Mouse (Mus musculus): ENCODE measurements around the gene Pan3. TPM values are rescaled to one million over a fixed set of nuclear protein-coding genes. Genes with fewer than 3 reads are reported as not detected.

The Pan3 gene
- total RNA-seq, 1 experiment = 57.3 TPM

DNA sequence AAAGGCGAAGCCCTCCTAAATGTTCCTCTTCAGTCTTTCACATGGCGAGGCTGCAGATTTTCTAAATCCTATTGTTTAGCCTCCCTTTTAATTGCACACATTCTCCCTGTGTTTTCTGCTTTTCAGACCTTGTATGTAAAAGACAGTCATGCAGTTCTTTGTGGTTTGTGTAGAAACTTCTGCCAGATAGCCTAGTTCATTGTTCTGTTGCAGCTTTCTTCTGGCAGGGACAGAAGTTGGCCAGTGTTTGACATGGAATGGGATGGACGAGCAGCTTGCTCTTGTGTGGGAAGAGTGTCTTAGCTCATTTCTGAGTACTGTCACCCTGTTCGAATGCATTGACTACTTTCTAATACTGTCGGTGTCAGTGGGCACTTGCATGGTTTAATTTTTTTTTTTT, 6.5 kb downstream of the Pan3 start:
- in situ Hi-C loops (cut with MboI; ENCODE audit: low sequenced_read_pairs in 2 of 2, unreplicated experiment in 2 of 2) = no loop called here
- H3K9ac ChIP-seq (ENCODE audit: insufficient read depth, low read depth, low read length, poor library complexity, severe bottlenecking) = no peak overlapping the region
- H3K4me1 ChIP-seq (ENCODE audit: control insufficient read depth in 2 of 2, insufficient read depth in 2 of 2, low read length in 2 of 2, poor library complexity in 1 of 2) = peaks cover 0 to 11% of the 10 kb centered on the region in 2 experiments; a peak in 3 of 4 replicates
- H3K27ac ChIP-seq (ENCODE audit: insufficient read depth, low read depth, low read length, poor library complexity, severe bottlenecking) = no peak overlapping the region
- H3K4me3 ChIP-seq (ENCODE audit: insufficient read depth in 1 of 2, low read depth in 1 of 2, low read length in 2 of 2, poor library complexity in 1 of 2, severe bottlenecking in 1 of 2) = no peak overlapping the region
- TF ChIP-seq ZC3H11A (IDR thresholded peaks at IDR 0.05; ENCODE audit: borderline replicate concordance, low read depth, low read length) (no peak), CHD2 (IDR thresholded peaks at IDR 0.05; ENCODE audit: low read depth, low read length) (no peak), HCFC1 (IDR thresholded peaks at IDR 0.05; ENCODE audit: borderline replicate concordance, insufficient read depth, low read length) (no peak), MAFK (IDR thresholded peaks at IDR 0.05; ENCODE audit: insufficient read depth, low read depth, low read length) (no peak), ZNF384 (IDR thresholded peaks at IDR 0.05; ENCODE audit: low read depth, low read length) (no peak)
- DNase-seq (ENCODE audit: low read depth, low spot score) = no peak
- peaks cover 2% of the 10 kb centered on the region; the same call in 1 of the 2 replicates for H3K36me3 ChIP-seq (ENCODE audit: control insufficient read depth, insufficient read depth, low read length, poor library complexity, severe bottlenecking)
- H3K9me3 ChIP-seq (ENCODE audit: control insufficient read depth, insufficient read depth, low read depth, low read length) = no peaks in the 10 kb centered on the region

DNA sequence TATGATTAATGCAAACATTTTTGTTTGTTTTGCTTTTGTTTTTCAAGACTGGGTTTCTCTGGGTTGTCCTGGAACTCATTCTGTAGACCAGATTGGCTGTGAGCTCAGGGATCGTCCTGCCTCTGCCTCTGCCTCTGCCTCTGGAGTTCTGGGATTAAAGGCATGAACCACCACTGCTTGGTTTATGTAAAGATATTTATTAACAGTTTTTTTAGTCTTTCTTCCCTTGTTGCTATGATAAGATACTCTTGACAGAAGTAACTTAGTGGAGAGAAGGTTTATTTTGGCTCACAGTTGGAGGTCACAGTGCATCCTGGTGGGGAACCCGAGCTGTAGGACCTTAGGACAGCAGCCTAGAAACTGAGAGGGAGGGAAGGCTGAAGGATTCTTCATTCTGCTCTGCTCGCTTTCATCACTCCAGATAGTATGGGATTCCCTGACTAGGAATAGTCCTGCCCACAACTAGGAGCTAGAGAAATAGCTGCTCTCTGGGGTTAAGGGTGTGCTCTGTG, 11.1 kb downstream of the Pan3 start:
- Histone ChIP-seq H3K27ac (ENCODE audit: insufficient read depth, low read depth, low read length, poor library complexity, severe bottlenecking) (no peak overlapping the region), H3K9me3 (ENCODE audit: control insufficient read depth, insufficient read depth, low read depth, low read length) (no peaks in the 10 kb centered on the region), H3K4me1 (ENCODE audit: control insufficient read depth in 2 of 2, insufficient read depth in 2 of 2, low read length in 2 of 2, poor library complexity in 1 of 2) (peaks cover 3 to 17% of the 10 kb centered on the region in 2 experiments), H3K4me3 (ENCODE audit: insufficient read depth in 1 of 2, low read depth in 1 of 2, low read length in 2 of 2, poor library complexity in 1 of 2, severe bottlenecking in 1 of 2) (no peak overlapping the region), H3K36me3 (ENCODE audit: control insufficient read depth, insufficient read depth, low read length, poor library complexity, severe bottlenecking) (no peaks in the 10 kb centered on the region), H3K9ac (ENCODE audit: insufficient read depth, low read depth, low read length, poor library complexity, severe bottlenecking) (no peak overlapping the region)
- no peak for DNase-seq (ENCODE audit: low read depth, low spot score)
- in situ Hi-C loops (cut with MboI; ENCODE audit: low sequenced_read_pairs in 2 of 2, unreplicated experiment in 2 of 2) = no loop called here
- TF ChIP-seq ZNF384 (IDR thresholded peaks at IDR 0.05; ENCODE audit: low read depth, low read length) (no peak), HCFC1 (IDR thresholded peaks at IDR 0.05; ENCODE audit: borderline replicate concordance, insufficient read depth, low read length) (no peak), ZC3H11A (IDR thresholded peaks at IDR 0.05; ENCODE audit: borderline replicate concordance, low read depth, low read length) (no peak)

DNA sequence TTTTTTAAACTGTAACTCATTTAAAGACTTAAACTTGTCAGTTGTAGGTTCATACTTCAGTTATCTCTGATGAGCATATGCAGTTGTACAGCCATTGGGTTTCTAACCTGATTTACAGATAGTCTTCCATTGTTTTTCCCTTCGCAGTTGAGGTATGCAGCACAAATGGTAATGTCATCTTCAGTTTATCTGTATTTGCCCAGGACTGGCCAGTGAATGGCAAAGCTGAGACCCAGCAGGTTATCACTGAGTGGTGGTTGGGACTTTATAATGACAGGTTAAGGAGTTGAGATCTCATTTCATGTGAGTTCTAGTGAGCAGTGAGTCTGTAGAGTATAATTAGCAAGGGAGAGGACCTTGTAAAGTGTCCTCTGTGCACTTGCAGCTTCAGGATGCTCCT, 12.0 kb downstream of the Pan3 start:
- in situ Hi-C loops (cut with MboI; ENCODE audit: low sequenced_read_pairs in 2 of 2, unreplicated experiment in 2 of 2) = no loop called here

DNA sequence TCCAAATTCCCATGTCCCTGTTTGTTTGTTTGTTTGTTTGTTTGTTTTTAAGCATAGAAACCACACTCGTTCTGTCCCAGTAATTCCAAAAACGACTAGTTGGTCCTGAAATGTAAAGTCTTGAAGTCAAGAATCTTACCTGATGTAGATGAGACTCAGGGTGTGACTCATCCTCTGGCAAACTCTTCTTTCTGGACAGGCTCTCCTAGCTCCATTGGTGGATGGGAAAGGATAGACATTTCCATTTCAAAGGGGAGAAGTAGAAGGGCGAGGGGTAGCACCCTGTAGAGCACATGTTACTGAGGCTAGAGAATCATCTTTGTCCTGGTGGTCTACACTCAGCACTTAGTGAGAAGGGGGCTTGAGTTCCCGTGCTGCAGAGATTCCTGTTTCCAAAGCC, 12.8 kb downstream of the Pan3 start:
- in situ Hi-C loops (cut with MboI; ENCODE audit: low sequenced_read_pairs in 2 of 2, unreplicated experiment in 2 of 2) = no loop called here
- Histone ChIP-seq H3K9me3 (ENCODE audit: control insufficient read depth, insufficient read depth, low read depth, low read length) (no peaks in the 10 kb centered on the region), H3K4me3 (ENCODE audit: insufficient read depth in 1 of 2, low read depth in 1 of 2, low read length in 2 of 2, poor library complexity in 1 of 2, severe bottlenecking in 1 of 2) (no peak overlapping the region)

More for the DNA sequence above, 12.0 kb downstream of the Pan3 start:
- Histone ChIP-seq H3K36me3 (ENCODE audit: control insufficient read depth, insufficient read depth, low read length, poor library complexity, severe bottlenecking) (no peaks in the 10 kb centered on the region), H3K4me3 (ENCODE audit: insufficient read depth in 1 of 2, low read depth in 1 of 2, low read length in 2 of 2, poor library complexity in 1 of 2, severe bottlenecking in 1 of 2) (no peak overlapping the region), H3K27ac (ENCODE audit: insufficient read depth, low read depth, low read length, poor library complexity, severe bottlenecking) (no peak overlapping the region), H3K9me3 (ENCODE audit: control insufficient read depth, insufficient read depth, low read depth, low read length) (no peaks in the 10 kb centered on the region), H3K9ac (ENCODE audit: insufficient read depth, low read depth, low read length, poor library complexity, severe bottlenecking) (no peak overlapping the region), H3K4me1 (ENCODE audit: control insufficient read depth in 2 of 2, insufficient read depth in 2 of 2, low read length in 2 of 2, poor library complexity in 1 of 2) (peaks cover 3 to 17% of the 10 kb centered on the region in 2 experiments)
- no peak for TF ChIP-seq MAFK (IDR thresholded peaks at IDR 0.05; ENCODE audit: insufficient read depth, low read depth, low read length)
- TF ChIP-seq ZC3H11A (IDR thresholded peaks at IDR 0.05; ENCODE audit: borderline replicate concordance, low read depth, low read length) = no peak
- no peak for TF ChIP-seq CHD2 (IDR thresholded peaks at IDR 0.05; ENCODE audit: low read depth, low read length)
- no peak for TF ChIP-seq HCFC1 (IDR thresholded peaks at IDR 0.05; ENCODE audit: borderline replicate concordance, insufficient read depth, low read length)
- TF ChIP-seq ZNF384 (IDR thresholded peaks at IDR 0.05; ENCODE audit: low read depth, low read length) = no peak
- no peak for DNase-seq (ENCODE audit: low read depth, low spot score)

DNA sequence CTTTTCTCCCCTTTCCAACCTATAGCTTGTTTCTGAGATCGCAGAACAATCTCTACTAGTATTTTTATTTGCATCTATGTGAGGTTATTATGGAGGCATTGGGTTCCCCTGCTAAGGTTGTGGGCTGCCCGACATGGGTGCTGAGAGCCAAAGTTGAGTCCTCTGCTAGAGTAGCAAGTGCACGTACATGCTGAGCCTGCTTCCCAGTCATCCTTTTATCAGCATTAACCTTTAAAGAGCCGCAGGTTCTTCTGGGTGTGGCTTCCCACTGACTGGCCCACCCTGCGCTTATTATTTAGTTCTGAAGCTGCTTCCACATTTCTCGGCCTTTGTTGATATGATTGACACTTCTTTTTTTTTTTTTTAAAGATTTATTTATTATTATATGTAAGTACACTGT, 14.3 kb downstream of the Pan3 start:
- Histone ChIP-seq H3K9ac (ENCODE audit: insufficient read depth, low read depth, low read length, poor library complexity, severe bottlenecking) (no peak overlapping the region), H3K9me3 (ENCODE audit: control insufficient read depth, insufficient read depth, low read depth, low read length) (no peaks in the 10 kb centered on the region), H3K4me1 (ENCODE audit: control insufficient read depth in 2 of 2, insufficient read depth in 2 of 2, low read length in 2 of 2, poor library complexity in 1 of 2) (peaks cover 3 to 16% of the 10 kb centered on the region in 2 experiments), H3K36me3 (ENCODE audit: control insufficient read depth, insufficient read depth, low read length, poor library complexity, severe bottlenecking) (no peaks in the 10 kb centered on the region), H3K27ac (ENCODE audit: insufficient read depth, low read depth, low read length, poor library complexity, severe bottlenecking) (no peak overlapping the region), H3K4me3 (ENCODE audit: insufficient read depth in 1 of 2, low read depth in 1 of 2, low read length in 2 of 2, poor library complexity in 1 of 2, severe bottlenecking in 1 of 2) (no peak overlapping the region)
- TF ChIP-seq MAFK (IDR thresholded peaks at IDR 0.05; ENCODE audit: insufficient read depth, low read depth, low read length) = no peak
- TF ChIP-seq ZNF384 (IDR thresholded peaks at IDR 0.05; ENCODE audit: low read depth, low read length) = no peak
- no peak for TF ChIP-seq HCFC1 (IDR thresholded peaks at IDR 0.05; ENCODE audit: borderline replicate concordance, insufficient read depth, low read length)
- TF ChIP-seq CHD2 (IDR thresholded peaks at IDR 0.05; ENCODE audit: low read depth, low read length) = no peak
- TF ChIP-seq ZC3H11A (IDR thresholded peaks at IDR 0.05; ENCODE audit: borderline replicate concordance, low read depth, low read length) = no peak
- no peak for DNase-seq (ENCODE audit: low read depth, low spot score)
- in situ Hi-C loops (cut with MboI; ENCODE audit: low sequenced_read_pairs in 2 of 2, unreplicated experiment in 2 of 2) = no loop called here

More for the DNA sequence above, 12.8 kb downstream of the Pan3 start:
- Histone ChIP-seq H3K27ac (ENCODE audit: insufficient read depth, low read depth, low read length, poor library complexity, severe bottlenecking) (no peak overlapping the region), H3K36me3 (ENCODE audit: control insufficient read depth, insufficient read depth, low read length, poor library complexity, severe bottlenecking) (no peaks in the 10 kb centered on the region), H3K4me1 (ENCODE audit: control insufficient read depth in 2 of 2, insufficient read depth in 2 of 2, low read length in 2 of 2, poor library complexity in 1 of 2) (peaks cover 3 to 17% of the 10 kb centered on the region in 2 experiments), H3K9ac (ENCODE audit: insufficient read depth, low read depth, low read length, poor library complexity, severe bottlenecking) (no peak overlapping the region)
- DNase-seq (ENCODE audit: low read depth, low spot score) = no peak
- TF ChIP-seq MAFK (IDR thresholded peaks at IDR 0.05; ENCODE audit: insufficient read depth, low read depth, low read length) (no peak), ZNF384 (IDR thresholded peaks at IDR 0.05; ENCODE audit: low read depth, low read length) (no peak), HCFC1 (IDR thresholded peaks at IDR 0.05; ENCODE audit: borderline replicate concordance, insufficient read depth, low read length) (no peak), CHD2 (IDR thresholded peaks at IDR 0.05; ENCODE audit: low read depth, low read length) (no peak), ZC3H11A (IDR thresholded peaks at IDR 0.05; ENCODE audit: borderline replicate concordance, low read depth, low read length) (no peak)
